Mouse (Mus musculus): ENCODE measurements around the gene Cavin3.
"Not testable (repeated sequence)": the region's sequence is repeated elsewhere in the genome, so short reads cannot be mapped to it uniquely, and the experiment has no call there.

DNA sequence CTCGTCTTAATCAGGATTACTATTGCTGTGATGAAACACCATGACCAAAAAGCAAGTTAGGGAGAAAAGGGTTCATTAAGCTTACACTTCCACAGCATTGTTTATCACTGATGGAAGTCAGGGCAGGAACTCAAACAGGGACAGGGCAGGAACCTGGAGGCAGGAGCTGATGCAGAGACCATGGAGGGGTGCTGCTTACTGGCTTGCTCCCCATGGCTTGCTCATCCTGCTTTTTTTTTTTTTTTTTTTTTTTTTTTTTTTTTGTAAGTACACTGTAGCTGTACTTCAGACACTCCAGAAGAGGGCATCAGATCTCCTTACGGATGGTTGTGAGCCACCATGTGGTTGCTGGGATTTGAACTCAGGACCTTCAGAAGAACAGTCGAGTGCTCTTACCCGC lies 28.8 kb downstream of the Cavin3 start:
- not testable (repeated sequence) for TF ChIP-seq POLR2A (IDR thresholded peaks at IDR 0.05; ENCODE audit: low read depth, low read length); CTCF (conservative IDR thresholded peaks at IDR 0.05; ENCODE audit: insufficient read depth, insufficient read length, low read depth, low read length)
